Mouse (Mus musculus) heart, postnatal 0 days (tissue): ENCODE data around the gene Myo16. TPM values are rescaled to one million over a fixed set of nuclear protein-coding genes. Genes with fewer than 3 reads are reported as not detected.

Experiments used
- ATAC-seq: fragments of 200-750 bp; cut with Nextera tagmentation; 2 replicates; pipeline ENCODE4 v1.8.0; 2017; ENCODE audit warnings: low read depth, moderate number of reproducible peaks, moderate library complexity; ENCODE audit not compliant: insufficient read depth
- DNase-seq: peaks from one replicate; pipeline ENCODE4 v3.0.0-alpha.2; 2016; ENCODE audit warnings: low spot score
- H3K27ac ChIP-seq: fragments of 300-500 bp; sonication (generic); 2 replicates; pipeline ENCODE4 v1.5.1; 2014; ENCODE audit warnings: low read depth, mild to moderate bottlenecking
- H3K27me3 ChIP-seq: fragments of 300-500 bp; sonication (generic); 2 replicates; pipeline ENCODE4 v1.6.1; 2014; ENCODE audit warnings: low read length, mixed read lengths; ENCODE audit not compliant: control insufficient read depth, insufficient read depth
- H3K36me3 ChIP-seq: fragments of 300-500 bp; sonication (generic); replicated peaks from 2 replicates; pipeline ENCODE4 v1.6.1; 2014; ENCODE audit warnings: low read length, mixed read lengths; ENCODE audit not compliant: control insufficient read depth, insufficient read depth
- H3K4me1 ChIP-seq: fragments of 300-500 bp; sonication (generic); 2 replicates; pipeline ENCODE4 v1.6.1; 2014; ENCODE audit warnings: antibody characterized with exemption; ENCODE audit not compliant: control insufficient read depth, insufficient read depth
- H3K4me2 ChIP-seq: fragments of 300-500 bp; sonication (generic); 2 replicates; pipeline ENCODE4 v1.6.1; 2014; ENCODE audit warnings: low read depth, mild to moderate bottlenecking, low read length, moderate library complexity
- H3K4me3 ChIP-seq: fragments of 300-500 bp; sonication (generic); 2 replicates; pipeline ENCODE4 v1.5.1; 2014; ENCODE audit warnings: low read depth, low read length
- H3K9ac ChIP-seq: fragments of 300-500 bp; sonication (generic); replicated peaks from 2 replicates; pipeline ENCODE4 v1.6.1; 2014; ENCODE audit warnings: low read depth, low read length, mixed read lengths
- H3K9me3 ChIP-seq: fragments of 300-500 bp; sonication (generic); replicated peaks from 2 replicates; pipeline ENCODE4 v1.6.1; 2016; ENCODE audit warnings: low read length; ENCODE audit not compliant: control insufficient read depth
- CTCF ChIP-seq: IDR thresholded peaks from 2 replicates; pipeline ENCODE4 v1.5.1; 2016; ENCODE audit warnings: antibody characterized with exemption, control low read depth, low read depth
- EP300 ChIP-seq: IDR thresholded peaks from 2 replicates; pipeline ENCODE4 v1.6.1; 2016; ENCODE audit warnings: antibody characterized with exemption, low read depth
- WGBS: fragments of 180-500 bp; shearing (Covaris S2); extraction: QIAGEN DNeasy Blood & Tissue Kit; methylation state at CpG from one replicate; pipeline ENCODE4 v1.1.7; 2014; 5-methylcytosine and 5-hydroxymethylcytosine counted together
- polyA plus RNA-seq: library from polyadenylated mRNA; unstranded; fragments of >200 nt; fragmentation: Nextera tagmentation; extraction: Ambion mirVana; gene quantifications from 2 replicates; pipeline ENCODE4 v1.2.1, GENCODE M21; 2015
- total RNA-seq: library from RNA; depleted of rRNA; stranded (reverse); fragments of >200 nt; gene quantifications from 2 replicates; pipeline ENCODE4 v1.2.3, GENCODE M21; 2014; ENCODE audit warnings: low replicate concordance

The Myo16 gene
- total and polyA plus RNA-seq, 2 experiments from 2014 or later = not detected

GRCm38 (mm10) chr8:10155075-10155474 lies 1.4 kb downstream of the Myo16 start:
- TF ChIP-seq CTCF (no peak), EP300 (no peak)
- Histone ChIP-seq H3K27ac (no peak overlapping the region), H3K9ac (no peak overlapping the region), H3K36me3 (no peaks in the 10 kb centered on the region), H3K4me1 (no peaks in the 10 kb centered on the region), H3K4me2 (no peak overlapping the region), H3K9me3 (no peaks in the 10 kb centered on the region), H3K4me3 (no peak overlapping the region), H3K27me3 (peaks cover 29% of the 10 kb centered on the region)
- 92% methylated on average over 16 of the region's 16 CpGs for WGBS
- DNase-seq = no peak
- ATAC-seq = no peak

DNA sequence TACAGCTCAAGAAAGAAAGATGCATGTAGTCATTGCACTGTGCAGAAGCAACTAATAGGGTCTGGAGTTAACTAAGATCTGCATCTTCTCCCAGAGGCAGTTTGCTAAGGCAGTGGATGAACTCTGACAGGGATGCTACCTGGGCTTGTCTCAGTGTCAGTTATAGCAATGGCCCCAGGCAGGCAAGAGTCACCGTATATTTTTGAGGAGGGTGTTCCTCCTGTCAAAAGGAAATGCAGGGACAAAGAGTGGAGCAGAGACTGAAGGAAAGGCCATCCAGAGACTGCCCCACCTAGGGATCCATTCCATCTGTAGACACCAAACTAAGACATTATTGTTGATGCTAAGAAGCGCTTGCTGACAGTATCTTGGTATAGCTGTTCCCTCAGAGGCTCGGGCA lies 7.4 kb downstream of the Myo16 start:
- no peak for DNase-seq
- Histone ChIP-seq H3K36me3 (no peaks in the 10 kb centered on the region), H3K9ac (no peak overlapping the region), H3K27ac (no peak overlapping the region), H3K4me2 (no peak overlapping the region), H3K4me3 (no peak overlapping the region), H3K4me1 (no peaks in the 10 kb centered on the region), H3K27me3 (no peaks in the 10 kb centered on the region), H3K9me3 (no peaks in the 10 kb centered on the region)
- WGBS = 74% methylated on average over 3 of the region's 3 CpGs
- no peak for ATAC-seq
- no peak for TF ChIP-seq CTCF
- no peak for TF ChIP-seq EP300

GRCm38 (mm10) chr8:10164959-10165358 lies 11.2 kb downstream of the Myo16 start:
- Histone ChIP-seq H3K4me1 (no peaks in the 10 kb centered on the region), H3K4me2 (no peak overlapping the region), H3K9me3 (no peaks in the 10 kb centered on the region), H3K27me3 (no peaks in the 10 kb centered on the region), H3K4me3 (no peak overlapping the region), H3K36me3 (no peaks in the 10 kb centered on the region), H3K27ac (no peak overlapping the region), H3K9ac (no peak overlapping the region)
- no peak for DNase-seq
- no peak for ATAC-seq
- WGBS = 45% methylated on average over 2 of the region's 2 CpGs
- TF ChIP-seq EP300 = no peak

DNA sequence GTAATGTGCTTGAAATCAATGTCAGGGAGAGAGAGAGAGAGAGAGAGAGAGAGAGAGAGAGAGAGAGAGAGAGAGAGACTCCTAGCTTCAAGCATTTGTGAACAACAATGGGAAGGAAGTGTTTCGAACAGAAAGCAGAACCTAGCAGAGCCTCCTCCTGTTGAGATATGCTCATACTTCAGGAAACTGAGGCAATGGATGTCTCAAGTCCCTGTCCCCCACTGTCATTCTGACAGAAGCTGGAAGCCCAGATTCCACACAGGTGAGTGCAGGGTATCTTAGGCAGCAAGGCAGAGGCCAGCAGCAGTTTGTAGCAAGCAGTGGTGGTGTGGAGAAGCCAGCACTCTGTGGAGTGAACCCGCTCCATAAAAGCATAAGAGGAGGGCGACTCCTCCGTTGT lies 14.6 kb downstream of the Myo16 start:
- no peaks in the 10 kb centered on the region for H3K9me3 ChIP-seq
- no peak for ATAC-seq
- H3K4me3 ChIP-seq = no peak overlapping the region
- H3K4me2 ChIP-seq = no peak overlapping the region
- no peak overlapping the region for H3K27ac ChIP-seq
- no peak overlapping the region for H3K9ac ChIP-seq
- DNase-seq = no peak
- H3K36me3 ChIP-seq = no peaks in the 10 kb centered on the region
- 71% methylated on average over 4 of the region's 4 CpGs for WGBS
- H3K27me3 ChIP-seq = no peaks in the 10 kb centered on the region
- H3K4me1 ChIP-seq = no peaks in the 10 kb centered on the region
- TF ChIP-seq CTCF (no peak), EP300 (no peak)

- TF ChIP-seq CTCF = no peak
- Histone ChIP-seq H3K4me1 (no peaks in the 10 kb centered on the region), H3K4me2 (no peak overlapping the region), H3K9me3 (no peaks in the 10 kb centered on the region), H3K36me3 (no peaks in the 10 kb centered on the region), H3K4me3 (no peak overlapping the region), H3K27me3 (no peaks in the 10 kb centered on the region), H3K27ac (no peak overlapping the region), H3K9ac (no peak overlapping the region)
- ATAC-seq (no peak), DNase-seq (no peak)
- WGBS = 74% methylated on average over 3 of the region's 3 CpGs
These were observed 16.2 kb downstream of the Myo16 start for GRCm38 (mm10) chr8:10169894-10170293.

DNA sequence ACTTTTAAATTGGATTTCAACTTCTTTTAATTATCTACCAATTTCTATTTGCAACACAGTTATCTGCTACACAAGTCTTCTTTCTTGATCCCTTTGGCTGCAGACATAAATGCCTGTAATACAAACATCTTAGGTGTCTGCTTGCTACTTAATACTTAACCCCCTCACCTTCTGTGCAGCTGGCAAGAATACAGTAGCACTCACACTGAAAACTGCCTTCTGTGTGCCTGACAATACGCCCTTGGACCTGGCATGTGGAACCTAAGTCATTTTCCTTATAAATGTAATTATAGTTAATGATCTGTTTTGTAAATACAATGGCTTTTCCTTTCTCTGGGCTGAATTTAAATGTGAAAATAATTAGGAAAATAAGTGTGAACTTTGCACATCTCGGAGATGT lies 17.6 kb downstream of the Myo16 start:
- WGBS = 75% methylated on average over 2 of the region's 2 CpGs
- H3K27ac ChIP-seq = no peak overlapping the region

More for the DNA sequence above, 17.6 kb downstream of the Myo16 start:
- no peak overlapping the region for H3K4me3 ChIP-seq
- no peak overlapping the region for H3K9ac ChIP-seq
- H3K4me2 ChIP-seq = no peak overlapping the region
- H3K9me3 ChIP-seq = no peaks in the 10 kb centered on the region
- DNase-seq (no peak), ATAC-seq (no peak)
- no peaks in the 10 kb centered on the region for H3K36me3 ChIP-seq
- TF ChIP-seq CTCF (no peak), EP300 (no peak)
- H3K27me3 ChIP-seq = no peaks in the 10 kb centered on the region
- no peaks in the 10 kb centered on the region for H3K4me1 ChIP-seq
